Mouse (Mus musculus) heart, adult 2 months (tissue): Measurements from ENCODE around the gene Gcdh. TPM values are rescaled to one million over a fixed set of nuclear protein-coding genes. Genes with fewer than 3 reads are reported as not detected.

Experiments
- DNase-seq, 2 experiments: peaks; one replicate each; pipeline ENCODE4 v3.0.0; 2021
- H3K27ac ChIP-seq: fragments of 200-600 bp; 2 replicates; pipeline ENCODE4 v1.8.1; 2022
- H3K27me3 ChIP-seq: fragments of 200-500 bp; 2 replicates; pipeline ENCODE4 v1.6.1; 2012; ENCODE audit warnings: mild to moderate bottlenecking, low read length, inconsistent platforms, mixed read lengths; ENCODE audit not compliant: control insufficient read depth, insufficient read depth
- H3K36me3 ChIP-seq: fragments of 200-500 bp; 2 replicates; pipeline ENCODE4 v1.6.1; 2012; ENCODE audit warnings: low read length, inconsistent platforms; ENCODE audit not compliant: control insufficient read depth, insufficient read depth
- H3K4me1 ChIP-seq: fragments of 200-500 bp; 2 replicates; pipeline ENCODE4 v1.6.1; 2011; ENCODE audit warnings: low read length; ENCODE audit not compliant: control insufficient read depth, insufficient read depth
- H3K4me3 ChIP-seq: fragments of 200-600 bp; 2 replicates; pipeline ENCODE4 v1.8.1; 2022
- H3K79me2 ChIP-seq: fragments of 200-500 bp; replicated peaks from 2 replicates; pipeline ENCODE4 v1.6.1; 2012; ENCODE audit warnings: mild to moderate bottlenecking, inconsistent platforms, low read length, moderate library complexity, mixed read lengths; ENCODE audit not compliant: control insufficient read depth, insufficient read depth
- H3K9ac ChIP-seq: fragments of 200-500 bp; 2 replicates; pipeline ENCODE4 v1.6.1; 2012; ENCODE audit warnings: low read depth, mild to moderate bottlenecking, control low read depth, inconsistent platforms, low read length, mixed read lengths
- CTCF ChIP-seq: fragments of 200-600 bp; IDR thresholded peaks from 2 replicates; pipeline ENCODE4 v1.8.1; 2022; ENCODE audit warnings: antibody characterized with exemption, mild to moderate bottlenecking, moderate library complexity
- EP300 ChIP-seq: fragments of 200-500 bp; IDR thresholded peaks from 2 replicates; pipeline ENCODE4 v1.6.1; 2011; ENCODE audit warnings: low read depth, low read length, control low read depth; ENCODE audit not compliant: insufficient read depth
- POLR2A ChIP-seq: fragments of 200-500 bp; IDR thresholded peaks from 2 replicates; pipeline ENCODE4 v1.6.1; 2011; ENCODE audit warnings: mild to moderate bottlenecking, low read depth, low read length, control low read depth; ENCODE audit not compliant: insufficient read depth
- WGBS: fragments of 180-500 bp; shearing (Covaris S2); methylation state at CpG from one replicate; pipeline ENCODE4 v1.1.7; 2018; 5-methylcytosine and 5-hydroxymethylcytosine counted together
- intact Hi-C: fragments of 180-260 bp; cut with DNase I; formaldehyde crosslinking; loops from one replicate; pipeline ENCODE4 v1.15.1; 2025
- polyA plus RNA-seq: library from polyadenylated mRNA; depleted of rRNA; stranded (reverse); fragments of >200 nt; gene quantifications from 2 replicates; pipeline ENCODE4 v1.2.3, GENCODE M21; 2012
- total RNA-seq, 2 experiments: library from RNA; stranded (reverse); gene quantifications; 2 replicates each; pipeline ENCODE4 v1.2.3; 2021

The Gcdh gene
- total and polyA plus RNA-seq, 3 experiments, result 71.5 to 148 (median 89.9) TPM

GRCm38 (mm10) chr8:84921596-84921995 lies 27.9 kb upstream of the Gcdh start:
- no peaks in the 10 kb centered on the region for H3K36me3 ChIP-seq
- no peaks in the 10 kb centered on the region for H3K4me1 ChIP-seq
- intact Hi-C loops, result no loop called here
- no peaks in the 10 kb centered on the region for H3K79me2 ChIP-seq
- H3K9ac ChIP-seq, result no peak overlapping the region
- no peak for DNase-seq
- 11% methylated on average over 2 of the region's 2 CpGs for WGBS
- no peak overlapping the region for H3K27ac ChIP-seq
- H3K4me3 ChIP-seq, result no peak overlapping the region
- no peak for TF ChIP-seq POLR2A
- TF ChIP-seq EP300, result no peak
- no peak for TF ChIP-seq CTCF
- peaks cover 2% of the 10 kb centered on the region; the same call in 1 of the 2 replicates for H3K27me3 ChIP-seq

GRCm38 (mm10) chr8:84918646-84919045 lies 24.9 kb upstream of the Gcdh start:
- TF ChIP-seq CTCF (no peak), POLR2A (no peak), EP300 (no peak)
- WGBS, result 85% methylated on average over 15 of the region's 15 CpGs
- intact Hi-C loops, result no loop called here
- DNase-seq, result no peak
- Histone ChIP-seq H3K9ac (no peak overlapping the region), H3K27ac (no peak overlapping the region), H3K36me3 (no peaks in the 10 kb centered on the region), H3K27me3 (peaks cover 1% of the 10 kb centered on the region; the same call in 1 of the 2 replicates), H3K4me1 (no peaks in the 10 kb centered on the region), H3K79me2 (no peaks in the 10 kb centered on the region), H3K4me3 (no peak overlapping the region)

- intact Hi-C loops, result no loop called here
- no peak for DNase-seq
- TF ChIP-seq EP300, result no peak
Measured at GRCm38 (mm10) chr8:84917781-84918180, 24.1 kb upstream of the Gcdh start.

GRCm38 (mm10) chr8:84915269-84915668 lies 21.5 kb upstream of the Gcdh start:
- intact Hi-C loops, result no loop called here
- 83% methylated on average over 8 of the region's 8 CpGs for WGBS
- Histone ChIP-seq H3K27me3 (peaks cover 4% of the 10 kb centered on the region), H3K4me3 (no peak overlapping the region), H3K4me1 (peaks cover 1% of the 10 kb centered on the region; the same call in 1 of the 2 replicates), H3K79me2 (no peaks in the 10 kb centered on the region), H3K9ac (no peak overlapping the region), H3K36me3 (no peaks in the 10 kb centered on the region), H3K27ac (no peak overlapping the region)
- no peak for DNase-seq
- TF ChIP-seq CTCF (no peak), POLR2A (no peak), EP300 (no peak)

More at GRCm38 (mm10) chr8:84917781-84918180, 24.1 kb upstream of the Gcdh start:
- no peak overlapping the region for H3K4me3 ChIP-seq
- H3K27me3 ChIP-seq, result peaks cover 3% of the 10 kb centered on the region
- WGBS, result 31% methylated on average over 20 of the region's 20 CpGs
- no peak overlapping the region for H3K27ac ChIP-seq
- H3K9ac ChIP-seq, result no peak overlapping the region
- no peaks in the 10 kb centered on the region for H3K36me3 ChIP-seq
- H3K4me1 ChIP-seq, result no peaks in the 10 kb centered on the region; the same call in 1 of the 2 replicates
- no peaks in the 10 kb centered on the region for H3K79me2 ChIP-seq

GRCm38 (mm10) chr8:84913960-84914359 lies 20.2 kb upstream of the Gcdh start:
- no peak overlapping the region for H3K27ac ChIP-seq
- peaks cover 1% of the 10 kb centered on the region; the same call in 1 of the 2 replicates for H3K4me1 ChIP-seq
- TF ChIP-seq EP300 (no peak), CTCF (peak; percentile 42), POLR2A (no peak)
- intact Hi-C loops, result no loop called here
- peaks cover 4% of the 10 kb centered on the region for H3K27me3 ChIP-seq
- no peak overlapping the region for H3K4me3 ChIP-seq
- no peak overlapping the region for H3K9ac ChIP-seq
- no peaks in the 10 kb centered on the region for H3K36me3 ChIP-seq
- no peak for DNase-seq
- H3K79me2 ChIP-seq, result no peaks in the 10 kb centered on the region
- 33% methylated on average over 4 of the region's 4 CpGs for WGBS

- TF ChIP-seq POLR2A, result no peak
- TF ChIP-seq CTCF, result no peak
- TF ChIP-seq EP300, result no peak
- DNase-seq, result no peak
- Histone ChIP-seq H3K9ac (peak overlapping the region; percentile 55), H3K79me2 (no peaks in the 10 kb centered on the region), H3K27ac (no peak overlapping the region), H3K4me3 (peak overlapping the region; percentile 54), H3K36me3 (no peaks in the 10 kb centered on the region), H3K27me3 (peaks cover 4% of the 10 kb centered on the region), H3K4me1 (peaks cover 1% of the 10 kb centered on the region; the same call in 1 of the 2 replicates)
- intact Hi-C loops, result no loop called here
- WGBS, result 10% methylated on average over 9 of the region's 9 CpGs
Measured at GRCm38 (mm10) chr8:84913502-84913900, 19.8 kb upstream of the Gcdh start.
